Mouse (Mus musculus) small intestine, adult 2 months (tissue): Measurements from ENCODE around the gene Actr3.

Experiments used
- CTCF ChIP-seq: fragments of 200-500 bp; IDR thresholded peaks from 2 replicates; pipeline ENCODE4 v1.5.1; 2012; ENCODE audit warnings: low read depth, mild to moderate bottlenecking, control low read depth, inconsistent platforms, low read length, moderate library complexity, mixed read lengths; ENCODE audit not compliant: insufficient replicate concordance, insufficient read length; ENCODE audit errors: extremely low read depth
- POLR2A ChIP-seq: fragments of 200-500 bp; IDR thresholded peaks from 2 replicates; pipeline ENCODE4 v1.6.1; 2012; ENCODE audit warnings: low read depth, mild to moderate bottlenecking, control low read depth, inconsistent platforms, low read length, moderate library complexity

GRCm38 (mm10) chr1:125407220-125407619, 28.3 kb downstream of the Actr3 start:
- no peak for TF ChIP-seq CTCF
- TF ChIP-seq POLR2A: no peak
